Mouse (Mus musculus) right cerebral cortex, postnatal 25 days (tissue): ENCODE results near the gene Epm2a.
A peak's percentile ranks its signal among the peaks of the same experiment; 100 is the strongest.

Source experiments
- DNase-seq: peaks from one replicate; pipeline ENCODE4 v3.0.0; 2022

The Epm2a gene

GRCm38 (mm10) chr10:11429059-11429812 is 86.0 kb downstream of the Epm2a start:
- DNase-seq, result no peak

GRCm38 (mm10) chr10:11436961-11437360 is 93.8 kb downstream of the Epm2a start:
- DNase-seq, result no peak

- no peak for DNase-seq
Measured at GRCm38 (mm10) chr10:11438461-11438860, 95.3 kb downstream of the Epm2a start.

- no peak for DNase-seq
Measured at GRCm38 (mm10) chr10:11439342-11439741, 96.1 kb downstream of the Epm2a start.

- peak; percentile 83 for DNase-seq
Measured at GRCm38 (mm10) chr10:11449556-11450305, 106.5 kb downstream of the Epm2a start.

GRCm38 (mm10) chr10:11452537-11452936 is 109.3 kb downstream of the Epm2a start:
- DNase-seq, result no peak

- DNase-seq, result no peak
Measured at GRCm38 (mm10) chr10:11457445-11457844, 114.2 kb downstream of the Epm2a start.

- DNase-seq, result peak; percentile 65
Measured at GRCm38 (mm10) chr10:11491956-11492355, 148.8 kb downstream of the Epm2a start.
